Mouse (Mus musculus) embryonic fibroblast, embryonic 13.5 days (primary cell): ENCODE measurements around the gene Tor1aip1.

Source experiments
- CTCF ChIP-seq: IDR thresholded peaks from 2 replicates; pipeline ENCODE4 v1.5.1; 2011; ENCODE audit warnings: mild to moderate bottlenecking, control low read depth, low read length, moderate library complexity, borderline replicate concordance; ENCODE audit not compliant: insufficient read depth
- POLR2A ChIP-seq: IDR thresholded peaks from 2 replicates; pipeline ENCODE4 v1.6.1; 2011; ENCODE audit warnings: low read depth, mild to moderate bottlenecking, control low read depth, low read length, moderate library complexity

GRCm38 (mm10) chr1:156044211-156044611 is 7.9 kb upstream of the Tor1aip1 start:
- TF ChIP-seq POLR2A (no peak), CTCF (no peak)
